Mouse (Mus musculus) kidney, postnatal 25 days (tissue): ENCODE measurements around the gene Pou5f2.

ENCODE experiments used
- DNase-seq, 2 experiments: peaks; one replicate each; pipeline ENCODE4 v3.0.0; 2021; ENCODE audit warnings: mixed read lengths in 2 of 2

Pou5f2 gene

GRCm38 (mm10) chr13:78024683-78025294 is at the start of gene Pou5f2:
Gene Pou5f2 (plus strand): TSS chr13:78024902.
- DNase-seq: peak in 1 of 2 experiments; percentile 45

- no peak for DNase-seq
Observed at GRCm38 (mm10) chr13:77976248-77976647, 48.5 kb upstream of the Pou5f2 start.

- no peak for DNase-seq
Observed at GRCm38 (mm10) chr13:77977121-77977520, 47.6 kb upstream of the Pou5f2 start.

- peak in 1 of 2 experiments; percentile 77 for DNase-seq
Observed at GRCm38 (mm10) chr13:77982105-77982851, 42.4 kb upstream of the Pou5f2 start.

GRCm38 (mm10) chr13:77982852-77983202 is 41.9 kb upstream of the Pou5f2 start:
- no peak for DNase-seq

- DNase-seq: no peak
Observed at GRCm38 (mm10) chr13:77991189-77991886, 33.4 kb upstream of the Pou5f2 start.

- DNase-seq: no peak
Observed at GRCm38 (mm10) chr13:78004649-78005048, 20.1 kb upstream of the Pou5f2 start.

- no peak for DNase-seq
Observed at GRCm38 (mm10) chr13:78005344-78005743, 19.4 kb upstream of the Pou5f2 start.

- DNase-seq: no peak
Observed at GRCm38 (mm10) chr13:78010176-78010575, 14.5 kb upstream of the Pou5f2 start.

GRCm38 (mm10) chr13:78032821-78033220 is 8.1 kb downstream of the Pou5f2 start:
- no peak for DNase-seq

- DNase-seq: no peak
Observed at GRCm38 (mm10) chr13:78037203-78037602, 12.5 kb downstream of the Pou5f2 start.

GRCm38 (mm10) chr13:78043203-78043602 is 18.5 kb downstream of the Pou5f2 start:
- DNase-seq: no peak

- DNase-seq: no peak
Observed at GRCm38 (mm10) chr13:78045116-78045515, 20.4 kb downstream of the Pou5f2 start.
